Mouse (Mus musculus) heart, postnatal 4 days (tissue): ENCODE measurements around the gene D630023F18Rik. TPM values are rescaled to one million over a fixed set of nuclear protein-coding genes. Genes with fewer than 3 reads are reported as not detected.

Experiments
- DNase-seq: peaks from one replicate; pipeline ENCODE4 v3.0.0; 2021
- total RNA-seq, 2 experiments: library from RNA; stranded (reverse); gene quantifications; 2 replicates each; pipeline ENCODE4 v1.2.3; 2021

Gene D630023F18Rik
- total RNA-seq = not detected

DNA sequence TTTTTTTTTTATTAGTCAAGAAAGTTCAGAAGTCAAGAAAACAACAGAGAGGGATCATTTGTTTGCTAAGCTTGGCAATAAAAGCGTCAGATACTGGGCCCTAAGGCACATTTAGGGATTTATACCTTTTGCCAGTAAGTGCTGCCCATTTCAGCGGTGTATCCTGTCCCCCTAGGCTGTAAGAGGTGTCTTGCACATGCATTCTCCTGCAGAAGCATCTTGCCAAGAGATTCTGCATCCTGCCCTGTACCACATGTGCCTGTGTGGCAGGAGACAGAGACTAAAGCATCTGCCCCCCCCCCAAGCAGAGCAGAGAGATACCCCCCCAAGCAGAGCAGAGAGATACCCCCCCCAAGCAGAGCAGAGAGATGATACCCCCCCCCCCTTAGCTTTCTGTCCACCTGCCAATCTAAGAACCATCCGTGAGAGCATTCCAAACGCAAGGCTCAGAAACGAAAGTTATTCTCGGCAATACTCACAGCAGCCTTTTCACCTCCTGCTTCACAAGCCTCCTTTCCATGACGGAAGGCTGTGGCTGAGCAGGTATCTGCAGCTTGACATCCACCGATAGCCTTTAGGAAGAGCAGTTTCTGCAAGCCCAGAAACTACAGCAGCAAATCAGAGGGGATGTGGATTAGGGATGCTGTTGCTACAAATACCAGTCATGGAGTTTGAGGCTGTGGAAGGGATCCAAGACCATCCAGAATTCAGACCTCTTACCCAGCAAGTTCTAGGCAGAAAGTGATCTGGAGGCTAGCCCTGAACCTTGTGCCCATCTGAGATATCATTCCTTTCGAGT, at the start of gene D630023F18Rik:
D630023F18Rik (minus strand) TSS at position 641 of the 799 bp plus-strand sequence.
- DNase-seq = no peak

DNA sequence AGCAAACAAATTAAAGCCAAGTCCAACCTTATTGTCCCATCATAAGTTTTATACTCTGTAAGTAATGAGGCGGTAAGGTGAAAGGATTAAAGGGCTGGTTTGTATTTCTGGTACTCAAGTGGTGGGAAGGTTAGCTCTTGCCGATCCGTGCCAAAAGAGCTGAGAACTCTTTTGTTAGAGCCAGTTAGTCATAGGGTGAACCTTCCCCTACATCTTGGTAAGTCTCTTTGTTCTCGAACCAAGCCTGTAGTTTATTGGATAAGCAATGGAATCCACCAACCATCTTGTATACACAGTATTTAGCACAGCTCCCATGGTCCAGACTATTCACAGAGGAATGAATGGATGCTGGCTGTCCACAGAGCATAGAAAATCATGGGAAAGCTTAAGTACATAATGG, 48.6 kb upstream of the D630023F18Rik start:
- DNase-seq = no peak

DNA sequence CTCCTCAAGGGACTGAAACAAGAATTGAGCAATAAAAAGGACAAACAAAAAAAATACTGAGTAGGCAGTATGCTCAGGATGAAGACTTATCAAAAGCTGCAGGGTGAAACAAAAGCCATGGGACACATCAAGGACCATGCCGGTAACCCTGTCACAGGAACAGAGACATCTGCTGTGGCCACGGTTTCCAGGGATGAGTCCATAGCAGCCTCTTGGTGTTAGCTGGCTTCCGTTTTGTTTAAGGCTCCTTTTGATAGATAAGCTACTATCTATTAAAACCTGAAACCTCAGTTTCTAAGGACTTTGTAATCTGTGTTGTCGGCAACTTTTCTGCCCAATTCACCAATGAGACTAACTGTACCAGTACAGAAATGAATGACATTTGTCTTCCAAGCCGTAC, 46.9 kb upstream of the D630023F18Rik start:
- DNase-seq = no peak

DNA sequence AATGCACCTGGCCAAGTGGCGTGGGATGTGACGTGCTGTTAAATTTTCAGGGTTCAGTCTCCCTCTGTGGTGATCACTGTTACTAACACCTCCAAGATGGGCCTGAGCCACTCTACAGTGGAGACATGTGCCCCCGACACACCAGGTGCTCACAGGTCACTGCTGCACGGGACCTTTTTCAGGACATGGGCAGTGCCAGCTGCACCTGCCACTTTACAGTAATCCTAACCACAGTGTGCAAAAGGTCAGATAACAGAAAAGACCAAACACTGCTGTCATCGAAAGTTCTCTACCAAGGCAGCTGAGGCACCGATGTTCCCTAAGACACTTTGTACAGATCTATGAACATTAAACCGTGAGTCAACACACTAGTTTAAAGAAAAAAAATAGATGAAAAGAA, 46.5 kb upstream of the D630023F18Rik start:
- DNase-seq = no peak

DNA sequence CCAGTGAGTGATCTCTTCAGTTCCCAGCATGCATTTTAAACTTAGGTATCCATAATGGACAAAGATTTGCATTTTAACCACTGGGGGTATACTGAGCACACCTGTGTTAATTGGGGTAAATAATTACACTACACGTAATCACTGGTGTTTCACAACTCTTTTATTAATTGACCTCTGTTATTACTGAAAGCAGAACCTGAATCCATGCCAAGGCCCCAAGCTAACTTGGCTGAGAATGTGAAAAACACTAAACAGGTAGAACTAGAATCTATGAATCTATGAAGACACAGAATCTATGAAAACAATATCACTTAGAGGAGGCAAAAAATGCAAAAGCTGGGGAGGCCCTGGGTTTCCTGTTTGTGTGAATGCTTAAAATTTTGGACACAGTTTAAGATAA, 44.5 kb upstream of the D630023F18Rik start:
- no peak for DNase-seq

DNA sequence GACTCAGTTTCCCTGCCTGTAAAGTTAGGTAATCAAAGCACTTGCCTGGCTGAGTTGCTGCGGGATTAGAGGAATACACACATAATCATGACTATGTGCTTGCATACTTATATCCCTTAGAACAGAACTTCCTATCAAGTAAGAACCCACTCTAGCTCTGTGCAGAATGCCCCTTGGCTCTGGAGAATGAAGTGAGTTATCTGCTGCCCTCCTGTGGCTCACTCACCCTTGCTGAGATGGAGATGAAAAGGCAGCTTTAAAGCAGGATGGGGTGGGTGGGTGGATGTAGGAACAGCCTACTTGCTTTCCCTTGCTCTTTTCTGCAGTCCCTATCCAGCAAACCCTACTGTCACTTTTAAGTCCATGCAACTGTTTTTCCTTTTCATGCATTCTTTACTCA, 39.2 kb upstream of the D630023F18Rik start:
- no peak for DNase-seq

DNA sequence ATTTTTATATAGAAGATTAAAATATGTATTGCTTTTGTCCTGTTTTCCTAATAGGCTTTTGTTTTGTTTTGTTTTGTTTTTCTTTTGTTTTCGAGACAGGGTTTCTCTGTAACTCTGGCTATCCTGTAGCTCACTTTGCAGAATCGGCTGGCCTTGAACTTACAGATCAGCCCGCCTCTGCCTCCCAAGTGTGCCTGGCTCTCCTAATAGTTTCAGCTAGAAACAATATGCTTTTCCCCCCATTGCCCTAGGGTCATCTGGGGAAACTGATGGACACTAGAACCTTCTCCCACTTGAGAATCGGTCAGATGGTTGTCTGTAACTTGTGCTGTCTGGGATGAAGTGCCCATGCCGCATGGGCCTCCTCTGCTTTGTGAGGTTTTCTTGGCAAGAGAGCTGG, 33.1 kb upstream of the D630023F18Rik start:
- DNase-seq = no peak

DNA sequence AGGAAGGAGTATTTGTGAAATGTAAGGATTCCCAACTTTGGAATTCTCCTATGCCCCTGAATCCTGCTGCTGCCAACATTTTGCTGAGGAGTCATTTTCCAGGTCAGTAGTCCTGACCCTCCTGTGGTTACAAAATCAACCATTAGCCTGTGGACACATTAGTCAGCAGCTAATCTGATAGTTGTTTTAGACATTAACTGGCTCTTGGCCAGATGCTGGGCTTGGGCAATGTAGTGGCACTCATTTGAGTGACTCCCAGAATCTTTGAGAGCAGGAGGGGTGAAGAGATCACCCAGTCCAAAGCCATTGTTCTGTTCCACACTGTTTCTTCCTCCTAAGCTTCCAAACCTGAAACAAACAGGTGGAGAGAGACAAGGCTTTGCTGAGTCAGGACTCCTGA, 31.8 kb upstream of the D630023F18Rik start:
- no peak for DNase-seq

DNA sequence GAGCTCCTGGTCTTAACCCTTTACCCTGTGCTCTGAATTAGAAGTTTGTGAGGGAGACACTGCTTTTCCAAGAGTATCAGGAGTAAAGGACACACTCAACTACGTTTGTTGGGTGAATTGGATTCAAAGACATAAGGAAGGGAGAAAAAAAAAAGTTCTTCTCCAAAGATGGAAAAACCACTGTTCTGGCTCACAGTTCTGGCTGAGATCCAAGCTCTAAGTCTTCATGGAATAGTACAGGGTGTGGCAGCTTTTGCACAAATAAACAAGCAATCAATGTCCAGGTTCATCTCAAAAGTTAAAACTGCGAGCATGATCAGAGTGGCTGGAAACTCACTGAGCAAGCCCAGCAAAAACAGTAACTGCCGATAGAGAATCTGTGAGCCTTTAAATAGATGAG, 25.0 kb upstream of the D630023F18Rik start:
- no peak for DNase-seq

DNA sequence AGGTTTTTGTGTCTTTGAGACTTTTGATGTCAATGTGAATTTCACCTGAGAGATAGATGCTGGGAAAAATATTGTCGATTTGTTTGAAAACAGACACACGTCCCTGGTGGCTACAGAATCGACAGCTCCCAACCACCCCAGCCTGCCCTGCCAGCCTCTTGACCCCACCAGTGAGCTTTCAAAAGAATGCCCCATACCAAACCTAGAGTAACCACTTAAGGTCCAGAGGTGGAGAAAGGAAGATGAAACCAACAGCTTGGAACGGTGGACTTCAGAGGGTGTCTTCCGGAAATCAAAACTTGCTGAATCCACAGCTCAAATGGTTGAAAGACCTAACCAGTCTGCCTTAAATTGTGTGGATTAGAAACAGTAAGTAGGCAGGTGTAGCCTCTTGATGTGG, 24.3 kb upstream of the D630023F18Rik start:
- DNase-seq = no peak

DNA sequence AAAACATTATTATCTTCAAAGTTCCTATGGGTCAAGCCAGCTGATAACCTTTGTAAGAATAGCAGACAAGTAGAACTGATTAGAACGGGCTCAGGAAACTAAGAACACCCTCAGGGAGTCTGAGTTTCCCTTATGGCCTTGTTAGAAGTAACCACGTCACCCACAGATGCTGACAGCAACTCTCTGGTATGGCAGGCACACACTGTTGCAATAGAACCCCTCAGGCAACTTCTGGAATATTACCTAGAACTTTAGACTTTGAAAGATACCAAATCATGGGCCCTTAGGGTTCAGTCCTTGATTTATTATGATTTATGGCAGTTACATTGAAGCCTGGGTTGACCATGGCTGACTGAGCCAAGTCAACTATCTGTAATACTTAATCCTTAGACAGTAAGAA, 23.6 kb upstream of the D630023F18Rik start:
- DNase-seq = no peak

DNA sequence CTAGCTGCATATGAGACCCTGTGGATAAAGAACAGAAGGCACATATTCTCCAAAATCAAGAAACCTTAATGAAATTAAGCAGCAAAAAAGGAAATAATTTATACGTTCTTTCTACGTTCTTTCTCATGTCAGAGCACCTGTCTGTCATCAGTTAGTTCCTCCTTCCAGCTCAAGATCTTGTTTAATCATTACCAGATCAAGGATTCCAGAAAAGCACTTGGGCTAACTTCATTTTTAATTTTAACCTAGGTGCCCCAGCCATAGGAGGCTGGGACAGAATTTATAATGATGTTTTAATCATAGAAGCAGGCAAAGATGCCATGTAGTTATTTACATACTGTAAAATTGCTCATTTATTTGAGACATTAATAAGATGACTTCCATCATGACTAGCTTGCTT, 21.8 kb upstream of the D630023F18Rik start:
- DNase-seq = no peak

DNA sequence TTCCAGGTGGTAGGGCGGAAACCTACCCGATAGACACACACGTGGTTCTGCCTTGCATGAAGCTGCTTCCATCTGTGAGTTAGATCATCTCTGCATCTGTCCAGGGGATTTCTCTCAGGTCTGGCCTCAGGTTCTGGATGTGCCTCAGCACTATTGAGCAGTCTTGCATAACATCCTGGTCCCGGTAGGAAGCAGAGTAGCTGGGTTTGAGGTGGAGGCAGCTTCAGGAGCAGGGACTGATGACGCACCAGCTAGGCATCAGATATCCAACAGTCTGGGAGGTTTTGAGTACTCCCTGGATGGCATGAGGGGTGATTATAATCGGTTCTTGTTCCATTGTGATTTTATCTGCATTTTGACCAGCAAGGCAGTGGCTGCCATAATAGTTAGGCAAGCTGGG, 14.5 kb upstream of the D630023F18Rik start:
- DNase-seq = no peak

DNA sequence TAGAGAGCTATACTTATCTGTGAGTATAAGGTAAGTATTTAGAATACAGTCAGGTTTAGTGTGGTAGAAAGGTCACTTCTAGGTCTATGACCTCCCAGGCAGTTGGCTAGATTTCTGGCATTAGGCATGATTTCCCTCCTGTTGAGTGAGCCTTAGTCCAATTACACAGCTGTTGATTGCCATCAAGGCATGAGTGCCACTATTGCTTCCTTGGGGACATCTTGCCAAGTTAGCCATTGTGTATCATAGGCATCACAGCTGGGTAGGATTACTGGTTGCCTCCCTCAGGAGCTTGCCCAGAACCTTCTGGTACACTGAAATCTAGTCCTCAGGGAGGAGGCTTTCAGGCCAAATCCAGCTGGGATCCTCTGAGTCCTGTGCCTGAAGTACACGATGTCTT, 9.8 kb upstream of the D630023F18Rik start:
- no peak for DNase-seq

DNA sequence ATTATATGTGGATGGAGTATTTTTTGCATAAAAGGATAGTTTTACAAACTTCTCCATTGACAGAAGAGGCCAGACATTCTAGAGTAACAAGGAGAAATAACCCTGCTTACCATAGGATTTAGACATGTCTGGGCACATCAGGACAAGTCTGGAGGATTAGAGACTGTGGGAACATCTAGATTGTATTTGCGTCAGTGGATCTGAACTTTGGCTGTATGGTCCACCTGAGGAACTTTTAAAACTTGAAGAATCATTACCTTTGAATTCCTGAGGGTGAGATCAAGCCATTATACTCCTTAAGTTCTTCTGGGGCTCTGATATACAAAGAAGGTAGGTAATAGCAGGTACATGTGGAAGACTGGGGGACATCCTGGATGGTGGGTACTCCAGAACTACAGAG, 8.7 kb upstream of the D630023F18Rik start:
- no peak for DNase-seq

DNA sequence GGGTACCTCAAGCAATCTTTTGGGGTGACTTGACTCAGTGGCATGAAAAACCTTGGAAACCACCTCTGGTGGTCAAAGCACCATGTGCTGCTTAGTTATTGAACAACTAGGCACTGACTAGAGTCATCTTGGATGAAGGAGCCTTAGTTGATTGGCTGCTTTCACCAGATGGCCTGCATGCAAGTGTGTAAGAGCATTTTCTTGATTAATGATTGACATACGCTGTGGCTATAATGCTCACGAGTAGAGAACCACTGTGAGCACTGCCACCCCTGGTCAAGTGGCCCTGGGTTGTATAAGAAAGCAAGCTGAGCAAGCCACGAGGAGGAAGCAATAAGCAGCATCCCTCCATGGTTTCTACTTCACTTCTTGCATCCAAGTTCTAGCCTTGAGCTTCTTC, 7.2 kb upstream of the D630023F18Rik start:
- no peak for DNase-seq

DNA sequence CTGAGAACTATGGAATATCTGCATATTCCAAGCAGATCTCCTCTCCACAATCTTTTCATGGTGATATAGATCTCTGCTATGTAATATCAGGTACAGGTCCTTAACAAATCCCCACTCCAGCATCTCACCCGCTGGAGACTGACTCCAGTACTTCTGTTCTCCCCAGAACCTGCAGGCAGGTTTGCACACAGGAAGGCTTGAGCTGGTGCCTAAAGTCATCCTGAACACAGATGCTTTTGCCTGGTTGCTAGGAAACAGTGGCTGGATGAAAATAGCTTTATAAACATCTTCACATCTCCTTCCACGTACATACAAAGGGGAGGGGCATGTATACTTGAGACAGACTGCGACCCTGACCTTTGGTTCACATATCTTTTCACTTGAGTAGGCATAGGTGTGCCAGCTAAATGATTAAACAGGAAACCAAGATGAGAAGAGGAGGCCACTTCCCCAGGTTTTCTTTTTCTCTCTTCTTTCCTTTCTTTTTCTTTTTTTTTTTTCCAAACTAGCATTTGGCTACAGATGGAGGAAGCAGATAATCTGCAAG, 6.7 kb upstream of the D630023F18Rik start:
- DNase-seq = no peak

DNA sequence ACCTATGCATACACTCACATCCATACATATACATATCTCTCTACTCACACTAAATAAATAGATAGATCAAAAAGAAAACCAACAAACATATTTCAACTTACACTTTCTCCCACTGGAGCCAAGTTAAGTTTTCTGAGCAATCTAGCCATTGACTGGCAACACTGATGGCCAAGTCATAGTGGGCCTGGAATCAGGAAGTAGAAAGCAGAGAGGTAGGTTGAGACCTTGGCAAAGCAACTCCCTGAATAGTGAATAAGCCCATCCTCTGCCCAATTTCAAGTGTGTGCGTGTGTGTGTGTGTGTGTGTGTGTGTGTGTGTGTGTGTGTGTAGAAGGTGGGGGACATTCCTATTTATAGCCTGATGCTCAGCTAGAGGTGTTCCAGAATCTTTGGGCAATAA, 3.6 kb downstream of the D630023F18Rik start, which contains the start of gene Gm28845:
Gm28845 (minus strand) TSS at position 121 of the 400 bp plus-strand sequence.
- DNase-seq = no peak

DNA sequence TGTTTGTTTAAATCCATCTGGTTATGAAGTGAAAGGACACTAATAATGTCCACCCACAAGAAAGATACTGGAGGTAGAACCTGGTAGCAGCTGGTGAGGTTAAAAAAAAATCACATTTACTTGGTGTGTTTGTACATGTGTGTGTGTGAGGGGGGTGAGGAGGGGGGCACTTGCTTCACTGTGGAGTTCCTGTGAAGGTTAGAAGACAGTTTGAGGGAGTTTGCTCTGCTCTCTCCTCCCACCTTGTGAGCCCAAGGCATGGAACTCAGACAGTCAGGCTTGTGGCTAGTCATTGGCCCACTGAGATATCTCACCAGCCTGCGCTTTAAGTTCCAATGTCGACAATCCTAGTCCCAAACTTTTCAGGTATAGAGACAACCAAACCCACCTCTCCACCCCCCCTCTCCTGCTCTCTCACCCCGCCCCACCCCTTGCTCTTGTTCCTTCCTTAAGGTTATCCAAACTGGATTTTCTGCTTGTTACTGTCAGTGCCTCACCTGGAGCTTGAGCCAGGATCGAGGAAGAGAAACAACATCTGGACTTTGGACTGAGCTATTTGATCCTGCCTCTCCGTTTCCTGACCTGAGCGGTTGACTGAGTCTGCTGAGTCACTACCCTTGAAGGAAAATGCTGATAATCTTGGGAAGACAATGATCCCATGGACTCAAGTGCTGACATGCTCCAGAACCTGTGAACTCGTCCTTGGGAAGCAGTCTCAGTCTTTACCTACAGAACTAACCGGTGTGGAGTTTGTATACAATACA, 4.7 kb downstream of the D630023F18Rik start:
- no peak for DNase-seq

DNA sequence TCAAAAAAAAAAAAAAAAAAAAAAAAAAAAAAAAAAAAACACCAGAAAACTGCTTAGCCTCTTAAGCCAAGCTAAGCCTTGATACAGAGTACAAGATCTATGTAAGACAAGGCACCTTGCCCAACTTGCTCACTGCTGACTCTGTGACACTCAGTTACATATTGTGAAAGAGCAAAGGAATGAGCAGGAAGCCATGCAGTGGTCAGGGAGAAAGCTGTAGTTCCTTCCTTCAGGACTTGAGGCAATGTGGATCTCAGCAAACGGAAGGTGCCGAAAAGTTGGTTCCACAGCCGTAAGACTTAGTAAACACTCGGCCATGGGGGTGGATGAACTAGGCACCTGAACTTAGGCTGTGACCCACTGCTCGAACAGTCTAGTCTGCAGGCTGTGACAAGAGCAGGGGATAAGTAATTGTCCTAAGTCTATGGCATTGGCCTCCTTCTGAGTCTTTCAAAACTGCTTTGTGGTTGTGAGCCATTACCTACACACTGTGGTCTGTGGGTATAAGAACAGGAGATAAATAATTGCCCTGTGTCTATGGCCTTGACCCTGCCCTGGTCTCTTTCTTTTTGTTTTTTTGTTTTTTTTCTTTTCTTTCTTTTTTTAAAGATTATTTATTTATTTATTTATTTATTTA, 9.4 kb downstream of the D630023F18Rik start:
- DNase-seq = no peak

DNA sequence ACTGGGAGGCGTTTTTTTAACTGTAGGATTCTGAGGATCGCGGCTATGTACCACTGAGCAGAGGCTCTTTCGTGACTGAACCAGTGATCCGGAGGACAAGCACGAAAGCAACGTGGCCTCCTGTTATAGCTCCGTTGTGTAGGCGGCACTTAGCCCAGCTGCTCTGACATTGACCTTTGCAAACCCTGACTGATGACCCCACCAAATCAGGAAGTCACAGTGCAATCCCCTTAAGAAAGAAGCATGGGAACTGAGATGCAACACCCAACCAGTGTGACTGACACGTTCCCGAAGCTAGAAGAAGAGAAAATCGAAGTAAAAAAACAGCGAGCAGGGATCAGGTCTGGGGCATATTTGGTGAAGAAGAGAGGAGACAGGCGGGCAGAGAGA, 10.2 kb downstream of the D630023F18Rik start:
- no peak for DNase-seq

DNA sequence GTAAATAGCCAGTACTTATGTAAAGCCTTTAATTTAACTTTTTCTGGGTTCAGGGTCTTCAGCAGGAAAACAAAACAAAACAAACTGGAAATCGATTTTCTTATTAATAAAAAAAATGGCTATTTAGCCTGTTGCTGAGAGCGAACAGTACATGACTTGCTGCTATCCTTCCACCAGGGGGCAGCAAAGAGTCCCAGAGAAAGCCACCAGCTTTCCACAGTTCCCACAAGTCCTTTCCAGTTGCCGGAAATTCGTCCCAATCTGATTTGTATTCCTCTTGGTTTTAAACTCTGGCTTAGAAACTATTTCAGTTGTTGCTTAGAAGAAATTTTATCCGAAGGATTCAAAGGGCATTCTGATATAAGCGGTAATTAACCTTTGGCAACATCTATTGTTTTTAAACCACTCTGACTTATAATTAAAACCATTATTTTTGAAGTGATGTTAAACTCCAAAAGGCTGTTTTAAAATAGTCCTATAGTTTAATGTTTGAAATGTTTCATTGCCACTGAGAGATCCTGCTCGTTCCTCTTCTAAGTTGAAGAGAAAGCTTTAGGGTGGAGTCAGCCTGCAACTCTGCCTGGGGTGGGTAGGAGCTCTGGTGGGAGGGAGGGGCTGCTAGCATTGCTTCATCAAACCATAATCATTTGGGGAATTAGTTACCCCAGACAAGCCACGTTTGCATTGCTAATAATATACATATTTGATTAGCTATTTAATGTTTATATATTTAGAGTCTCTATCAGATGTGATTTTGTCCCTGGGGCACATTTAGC, 10.8 kb downstream of the D630023F18Rik start:
- DNase-seq = peak; percentile 81
